Mouse (Mus musculus) midbrain, embryonic 16.5 days (tissue): ENCODE measurements around the gene Cobl. TPM values are rescaled to one million over a fixed set of nuclear protein-coding genes. Genes with fewer than 3 reads are reported as not detected.

Experiments used
- ATAC-seq: fragments of 200-750 bp; cut with Nextera tagmentation; 2 replicates; pipeline ENCODE4 v1.8.0; 2017; ENCODE audit warnings: moderate TSS enrichment
- H3K27ac ChIP-seq: fragments of 300-500 bp; sonication (generic); 2 replicates; pipeline ENCODE4 v1.5.1; 2014; ENCODE audit warnings: mild to moderate bottlenecking, low read length, mixed read lengths
- H3K27me3 ChIP-seq: fragments of 300-500 bp; sonication (generic); 2 replicates; pipeline ENCODE4 v1.6.1; 2014; ENCODE audit warnings: low read depth, low read length, mixed read lengths; ENCODE audit not compliant: control insufficient read depth, insufficient read depth
- H3K36me3 ChIP-seq: fragments of 300-500 bp; sonication (generic); 2 replicates; pipeline ENCODE4 v1.6.1; 2014; ENCODE audit warnings: mild to moderate bottlenecking, low read length, moderate library complexity, mixed read lengths; ENCODE audit not compliant: control insufficient read depth, insufficient read depth
- H3K4me1 ChIP-seq: fragments of 300-500 bp; sonication (generic); 2 replicates; pipeline ENCODE4 v1.6.1; 2014; ENCODE audit warnings: mild to moderate bottlenecking, low read length, mixed read lengths; ENCODE audit not compliant: control insufficient read depth, insufficient read depth
- H3K4me2 ChIP-seq: fragments of 300-500 bp; sonication (generic); 2 replicates; pipeline ENCODE4 v1.6.1; 2014; ENCODE audit warnings: mild to moderate bottlenecking, low read length, mixed read lengths
- H3K4me3 ChIP-seq: fragments of 300-500 bp; sonication (generic); 2 replicates; pipeline ENCODE4 v1.5.1; 2014; ENCODE audit warnings: low read depth, mild to moderate bottlenecking, low read length, moderate library complexity, mixed read lengths
- H3K9ac ChIP-seq: fragments of 300-500 bp; sonication (generic); 2 replicates; pipeline ENCODE4 v1.6.1; 2014; ENCODE audit warnings: low read depth, low read length, mixed read lengths
- H3K9me3 ChIP-seq: fragments of 300-500 bp; sonication (generic); replicated peaks from 2 replicates; pipeline ENCODE4 v1.6.1; 2014; ENCODE audit warnings: mild to moderate bottlenecking, low read length, mixed read lengths; ENCODE audit not compliant: control insufficient read depth, poor library complexity, severe bottlenecking
- WGBS: fragments of 180-500 bp; shearing (Covaris S2); extraction: QIAGEN DNeasy Blood & Tissue Kit; methylation state at CpG from one replicate; pipeline ENCODE4 v1.1.7; 2014; 5-methylcytosine and 5-hydroxymethylcytosine counted together
- polyA plus RNA-seq: library from polyadenylated mRNA; unstranded; fragments of >200 nt; fragmentation: Nextera tagmentation; extraction: Ambion mirVana; gene quantifications from 2 replicates; pipeline ENCODE4 v1.2.1, GENCODE M21; 2015

Cobl gene
- polyA plus RNA-seq, 1 experiment from 2014 or later: 18.3 TPM

DNA sequence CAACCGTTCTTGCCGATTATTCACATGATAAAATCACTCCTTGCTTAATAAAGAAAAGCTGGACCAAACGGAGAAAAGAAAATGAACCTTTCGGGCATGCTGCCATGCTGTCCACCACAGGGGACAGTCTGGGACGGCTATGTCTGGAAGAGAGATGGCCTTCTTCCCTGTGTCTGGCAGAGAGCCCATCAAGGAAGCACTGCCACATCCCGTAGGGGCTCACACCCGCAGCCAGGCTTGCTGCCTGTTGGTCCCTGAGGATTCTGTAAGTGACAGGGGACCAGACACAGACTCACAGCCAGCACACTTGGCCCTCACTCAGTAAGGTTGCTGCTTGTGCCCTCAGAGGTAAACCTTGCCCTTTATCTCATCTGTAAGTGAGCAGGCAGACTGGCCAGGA is 235.3 kb downstream of the Cobl start:
- WGBS: 67% methylated on average over 7 of the region's 7 CpGs

GRCm38 (mm10) chr11:12227343-12227742 is 237.4 kb downstream of the Cobl start:
- H3K9me3 ChIP-seq: no peaks in the 10 kb centered on the region
- no peak overlapping the region for H3K27ac ChIP-seq
- ATAC-seq: no peak
- no peaks in the 10 kb centered on the region for H3K36me3 ChIP-seq
- no peak overlapping the region for H3K4me2 ChIP-seq
- H3K4me1 ChIP-seq: no peaks in the 10 kb centered on the region
- H3K9ac ChIP-seq: no peak overlapping the region
- 93% methylated on average over 3 of the region's 3 CpGs for WGBS
- no peaks in the 10 kb centered on the region for H3K27me3 ChIP-seq
- no peak overlapping the region for H3K4me3 ChIP-seq

More for the DNA sequence above, 235.3 kb downstream of the Cobl start:
- Histone ChIP-seq H3K36me3 (no peaks in the 10 kb centered on the region), H3K27ac (no peak overlapping the region), H3K4me3 (no peak overlapping the region), H3K9ac (no peak overlapping the region), H3K9me3 (no peaks in the 10 kb centered on the region), H3K4me2 (no peak overlapping the region), H3K4me1 (no peaks in the 10 kb centered on the region), H3K27me3 (no peaks in the 10 kb centered on the region)
- no peak for ATAC-seq

- peak; percentile 77 for ATAC-seq
- Histone ChIP-seq H3K4me1 (no peaks in the 10 kb centered on the region), H3K27ac (no peak overlapping the region), H3K9ac (no peak overlapping the region), H3K36me3 (no peaks in the 10 kb centered on the region), H3K27me3 (no peaks in the 10 kb centered on the region), H3K4me2 (no peak overlapping the region), H3K9me3 (no peaks in the 10 kb centered on the region), H3K4me3 (no peak overlapping the region)
- 27% methylated on average over 4 of the region's 4 CpGs for WGBS
Measured at GRCm38 (mm10) chr11:12219594-12220530, 244.9 kb downstream of the Cobl start.

GRCm38 (mm10) chr11:12216897-12217296 is 247.9 kb downstream of the Cobl start:
- Histone ChIP-seq H3K9ac (no peak overlapping the region), H3K4me3 (no peak overlapping the region), H3K4me2 (no peak overlapping the region), H3K9me3 (no peaks in the 10 kb centered on the region), H3K4me1 (no peaks in the 10 kb centered on the region), H3K36me3 (no peaks in the 10 kb centered on the region), H3K27me3 (no peaks in the 10 kb centered on the region), H3K27ac (no peak overlapping the region)
- ATAC-seq: no peak
- WGBS: 97% methylated on average over 1 of the region's 1 CpGs

GRCm38 (mm10) chr11:12215582-12215981 is 249.2 kb downstream of the Cobl start:
- Histone ChIP-seq H3K9me3 (no peaks in the 10 kb centered on the region), H3K36me3 (no peaks in the 10 kb centered on the region), H3K4me3 (no peak overlapping the region), H3K27ac (no peak overlapping the region), H3K9ac (no peak overlapping the region), H3K4me1 (no peaks in the 10 kb centered on the region), H3K27me3 (no peaks in the 10 kb centered on the region), H3K4me2 (no peak overlapping the region)
- no peak for ATAC-seq
- 96% methylated on average over 1 of the region's 1 CpGs for WGBS

GRCm38 (mm10) chr11:12208574-12208973 is 256.2 kb downstream of the Cobl start:
- WGBS: 83% methylated on average over 2 of the region's 2 CpGs
- no peak overlapping the region for H3K27ac ChIP-seq
- H3K4me1 ChIP-seq: no peaks in the 10 kb centered on the region
- no peak overlapping the region for H3K4me2 ChIP-seq
- H3K9ac ChIP-seq: no peak overlapping the region
- H3K36me3 ChIP-seq: no peaks in the 10 kb centered on the region
- ATAC-seq: no peak
- no peaks in the 10 kb centered on the region for H3K27me3 ChIP-seq
- H3K9me3 ChIP-seq: no peaks in the 10 kb centered on the region
- H3K4me3 ChIP-seq: no peak overlapping the region

GRCm38 (mm10) chr11:12205201-12206161 is 259.3 kb downstream of the Cobl start:
- Histone ChIP-seq H3K9me3 (no peaks in the 10 kb centered on the region), H3K27ac (no peak overlapping the region; the same call in 1 of the 2 replicates), H3K9ac (no peak overlapping the region), H3K27me3 (no peaks in the 10 kb centered on the region), H3K4me3 (no peak overlapping the region), H3K4me2 (no peak overlapping the region), H3K4me1 (no peaks in the 10 kb centered on the region), H3K36me3 (no peaks in the 10 kb centered on the region)
- 65% methylated on average over 6 of the region's 6 CpGs for WGBS
- ATAC-seq: no peak

- Histone ChIP-seq H3K4me1 (no peaks in the 10 kb centered on the region), H3K9me3 (no peaks in the 10 kb centered on the region), H3K27me3 (no peaks in the 10 kb centered on the region), H3K4me3 (no peak overlapping the region), H3K4me2 (no peak overlapping the region), H3K36me3 (no peaks in the 10 kb centered on the region), H3K9ac (no peak overlapping the region), H3K27ac (no peak overlapping the region)
- ATAC-seq: no peak
- WGBS: 87% methylated on average over 4 of the region's 4 CpGs
Measured at GRCm38 (mm10) chr11:12199441-12199840, 265.3 kb downstream of the Cobl start.
